Mouse (Mus musculus): ENCODE results near the gene Trip6.

The Trip6 gene

GRCm38 (mm10) chr5:137338663-137339289 lies 24.6 kb upstream of the Trip6 start:
- DNase-seq (ENCODE audit: low spot score) = peak; percentile 84

GRCm38 (mm10) chr5:137338256-137338655 lies 24.1 kb upstream of the Trip6 start:
- DNase-seq (ENCODE audit: low spot score) = peak; percentile 96

DNA sequence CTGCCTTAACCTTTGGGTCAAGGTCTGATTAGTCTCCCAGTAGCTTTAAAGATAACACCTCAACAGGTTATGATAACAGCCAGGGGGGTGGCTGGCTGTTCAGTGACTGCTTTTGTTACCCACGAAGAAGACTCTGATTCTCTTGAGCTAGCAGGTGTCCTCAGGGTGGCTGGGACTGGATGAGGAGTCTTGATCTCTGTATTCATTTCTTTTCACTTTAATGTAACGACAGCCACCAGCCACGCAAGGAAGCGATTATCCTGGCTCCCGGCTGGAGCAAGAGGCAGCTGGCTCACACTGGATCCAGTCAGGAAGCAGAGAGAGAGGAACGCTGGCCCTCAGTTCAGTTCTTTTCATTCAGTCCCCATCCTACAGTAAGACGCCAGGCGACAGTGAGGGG lies 23.0 kb upstream of the Trip6 start:
- no peak for DNase-seq (ENCODE audit: low spot score)

GRCm38 (mm10) chr5:137335066-137335465 lies 20.9 kb upstream of the Trip6 start:
- DNase-seq (ENCODE audit: low spot score) = no peak

- no peak for DNase-seq (ENCODE audit: low spot score)
Observed at GRCm38 (mm10) chr5:137334317-137334716, 20.1 kb upstream of the Trip6 start.

DNA sequence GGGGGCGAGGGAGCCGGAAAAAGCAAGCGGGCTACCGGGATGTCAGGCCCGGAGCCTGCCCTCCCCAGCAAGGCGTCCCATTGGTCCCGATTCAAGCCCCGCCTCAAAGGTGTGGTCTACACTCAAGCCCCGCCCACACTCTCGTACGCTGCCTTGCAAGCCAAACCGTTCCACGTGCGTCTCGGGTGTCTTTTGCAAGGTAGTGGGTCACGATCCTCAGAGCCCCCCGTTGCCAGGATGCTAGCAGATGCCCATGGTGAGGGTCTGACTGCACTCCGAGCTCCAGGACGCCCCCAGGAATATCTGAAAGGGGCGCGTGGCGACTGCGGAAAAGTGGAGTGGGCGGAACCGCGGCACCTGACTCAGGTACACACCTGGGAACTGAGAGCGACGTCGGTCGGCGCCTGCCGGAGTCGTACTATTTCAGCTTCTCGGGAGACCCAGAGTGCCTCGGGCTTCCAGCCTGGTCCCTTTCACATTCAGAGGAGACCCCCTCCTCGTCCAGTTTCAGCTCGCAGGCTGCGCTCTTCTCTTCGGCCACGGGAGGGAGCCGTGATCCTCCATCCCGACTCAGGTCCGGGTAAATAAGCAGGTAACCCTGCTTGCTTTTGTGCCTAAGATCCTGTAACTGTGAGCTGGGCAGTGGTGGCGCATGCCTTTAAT lies 19.4 kb upstream of the Trip6 start, which contains the start of gene Slc12a9:
Slc12a9 (minus strand) TSS at position 86 of the 663 bp plus-strand sequence.
- DNase-seq (ENCODE audit: low spot score) = peak; percentile 98

DNA sequence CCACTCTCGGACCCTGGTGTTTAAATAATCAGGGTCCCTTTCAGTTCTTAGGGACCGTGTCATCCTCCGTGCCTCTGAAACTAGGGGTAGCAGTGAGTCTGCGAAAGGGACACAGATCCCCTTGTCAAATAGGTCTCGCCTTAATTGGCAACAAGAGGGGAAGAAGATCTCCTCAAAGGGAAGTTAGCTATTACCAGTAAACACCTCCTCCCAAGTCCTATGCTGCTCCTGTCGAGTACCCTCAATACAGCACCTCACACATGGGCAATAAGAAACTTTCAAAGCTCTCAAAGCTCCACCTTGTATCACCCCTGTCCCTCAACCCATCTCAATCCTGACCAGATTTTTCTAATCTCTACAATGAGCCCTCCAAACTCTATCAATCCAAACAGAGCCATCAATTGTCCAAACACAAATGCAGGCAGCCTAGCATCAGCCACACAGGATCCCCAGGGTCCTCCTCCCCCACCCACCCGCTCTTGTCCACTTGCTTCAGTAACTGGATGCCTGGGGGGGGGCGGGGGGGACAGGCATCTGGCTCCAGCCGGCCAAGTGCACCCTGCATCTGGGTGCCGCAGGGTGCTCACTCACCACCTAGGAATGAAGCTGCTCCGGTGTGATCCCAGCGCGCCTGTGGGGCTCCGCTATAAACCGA lies 18.8 kb upstream of the Trip6 start:
- DNase-seq (ENCODE audit: low spot score) = no peak

DNA sequence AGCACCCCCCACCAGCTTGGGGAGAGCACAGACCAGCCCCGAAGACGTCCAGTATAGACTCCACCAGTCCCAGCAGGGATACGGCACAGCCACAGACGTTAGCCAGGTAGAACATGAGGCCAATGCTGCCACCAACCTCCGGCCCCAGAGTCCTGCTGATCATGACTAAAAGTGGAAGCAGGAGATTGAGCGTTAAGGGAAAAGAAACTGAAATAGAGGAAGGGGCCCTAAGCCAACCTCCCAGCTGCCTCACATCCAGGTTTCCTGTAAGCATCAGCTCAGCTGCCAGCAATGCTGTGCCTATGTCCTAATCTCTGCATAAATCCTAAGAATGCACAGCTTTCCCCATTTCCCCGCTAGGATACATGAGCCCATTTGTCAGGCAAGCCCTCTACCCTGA lies 16.7 kb upstream of the Trip6 start:
- no peak for DNase-seq (ENCODE audit: low spot score)

GRCm38 (mm10) chr5:137320996-137321395 lies 6.8 kb upstream of the Trip6 start:
- no peak for DNase-seq (ENCODE audit: low spot score)

- no peak for DNase-seq (ENCODE audit: low spot score)
Observed at GRCm38 (mm10) chr5:137318570-137318969, 4.4 kb upstream of the Trip6 start.

DNA sequence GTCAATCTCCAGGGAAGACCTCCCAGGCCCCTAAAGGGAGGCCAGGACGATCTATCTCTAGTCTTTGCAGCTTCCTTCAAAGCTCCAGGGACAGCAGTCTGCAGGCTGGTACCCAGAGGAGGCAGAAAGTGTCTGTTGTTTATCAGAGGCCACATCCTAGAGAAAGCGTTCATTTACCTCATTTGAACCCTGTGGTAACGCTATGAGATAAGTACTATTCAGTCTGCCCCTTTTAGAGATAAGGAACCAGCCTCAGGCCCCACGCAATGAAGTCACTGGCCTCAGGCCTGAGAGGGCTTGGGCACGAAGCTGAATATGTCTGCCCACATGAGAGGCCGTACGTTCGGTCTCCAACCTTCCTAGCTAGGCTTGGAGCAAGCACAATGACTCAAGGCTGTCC lies 3.2 kb upstream of the Trip6 start:
- DNase-seq (ENCODE audit: low spot score) = no peak

- no peak for DNase-seq (ENCODE audit: low spot score)
Observed at GRCm38 (mm10) chr5:137315084-137315903, 1.1 kb upstream of the Trip6 start.

GRCm38 (mm10) chr5:137313466-137314192 lies 575 bp downstream of the Trip6 start:
- DNase-seq (ENCODE audit: low spot score) = no peak

GRCm38 (mm10) chr5:137308356-137308755 lies 5.8 kb downstream of the Trip6 start:
- no peak for DNase-seq (ENCODE audit: low spot score)

GRCm38 (mm10) chr5:137307071-137307912 lies 6.9 kb downstream of the Trip6 start, which contains the start of gene Srrt:
Gene Srrt (minus strand): TSS chr5:137307674.
- DNase-seq (ENCODE audit: low spot score) = peak; percentile 98

DNA sequence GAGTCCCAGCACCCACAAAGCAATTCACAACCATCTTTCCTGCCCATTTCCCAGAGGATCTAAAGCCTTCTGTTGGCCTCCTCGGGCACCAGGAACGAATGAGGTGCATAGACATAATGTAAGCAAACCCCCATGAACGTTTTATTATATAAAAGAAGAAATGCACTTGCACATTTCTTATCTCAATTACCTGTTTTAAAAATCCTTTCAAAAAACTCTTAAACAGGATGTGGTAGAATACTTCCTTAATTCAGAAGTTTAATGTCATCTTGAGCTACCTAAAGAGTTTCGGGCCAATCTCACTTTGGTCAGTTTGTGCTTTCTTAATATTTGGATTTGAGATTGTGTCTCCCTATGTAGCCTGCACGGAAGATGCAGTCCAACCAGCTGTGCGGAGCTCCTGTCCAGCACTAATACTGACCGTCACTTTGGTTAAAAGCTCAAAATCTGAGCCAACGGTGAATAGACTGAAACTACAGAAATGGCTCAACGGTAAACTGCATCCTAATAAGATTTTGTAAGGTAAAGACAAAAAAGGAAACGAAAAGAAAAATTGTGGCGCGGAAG lies 7.7 kb downstream of the Trip6 start:
- no peak for DNase-seq (ENCODE audit: low spot score)

- DNase-seq (ENCODE audit: low spot score) = peak; percentile 43
Observed at GRCm38 (mm10) chr5:137305822-137306221, 8.4 kb downstream of the Trip6 start.

GRCm38 (mm10) chr5:137304816-137305215 lies 9.4 kb downstream of the Trip6 start:
- no peak for DNase-seq (ENCODE audit: low spot score)

- DNase-seq (ENCODE audit: low spot score) = no peak
Observed at GRCm38 (mm10) chr5:137304165-137304564, 10.0 kb downstream of the Trip6 start.

DNA sequence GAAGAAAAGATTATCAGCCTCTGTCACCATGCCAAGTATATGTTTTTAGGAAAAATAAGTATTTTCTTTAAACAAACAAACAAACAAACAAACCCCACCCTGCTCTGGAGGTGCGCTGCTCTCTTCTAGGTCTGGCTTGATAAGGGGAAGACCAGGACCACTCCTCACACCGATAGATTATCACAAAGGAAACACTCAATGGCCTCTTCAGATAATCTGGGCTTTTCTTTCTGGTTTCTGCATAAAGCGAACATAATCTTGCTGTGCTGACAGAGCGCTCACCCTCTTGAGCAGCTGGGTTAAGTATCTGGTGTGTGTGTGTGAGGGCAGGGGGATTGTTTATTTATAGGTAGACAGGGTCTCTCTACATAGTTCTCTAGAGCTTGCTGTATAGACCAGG lies 10.6 kb downstream of the Trip6 start:
- DNase-seq (ENCODE audit: low spot score) = no peak

Data from MN1 (cell line).